Mouse (Mus musculus) megakaryocyte progenitor cell, adult 5-6 weeks (primary cell): ENCODE data around the gene Ablim1. TPM values are rescaled to one million over a fixed set of nuclear protein-coding genes. Genes with fewer than 3 reads are reported as not detected.

Source experiments
- ATAC-seq: replicated peaks from 2 replicates; pipeline ENCODE4 v1.8.0; 2016; ENCODE audit warnings: mild to moderate bottlenecking, moderate TSS enrichment, inconsistent platforms; ENCODE audit not compliant: poor library complexity
- total RNA-seq, 2 experiments: library from RNA; stranded (forward) in 1 of 2; stranded (reverse) in 1 of 2; fragments of 157-497, 149-512 nt in 1 of 2; fragments of 200-1000 nt in 1 of 2; gene quantifications; 2 replicates each; pipeline versions ENCODE4 v1.2.3 to v1.2.4; 2015 to 2017

Ablim1 gene
- total RNA-seq, 2 experiments from 2014 or later: 6.7 to 7.0 TPM

DNA sequence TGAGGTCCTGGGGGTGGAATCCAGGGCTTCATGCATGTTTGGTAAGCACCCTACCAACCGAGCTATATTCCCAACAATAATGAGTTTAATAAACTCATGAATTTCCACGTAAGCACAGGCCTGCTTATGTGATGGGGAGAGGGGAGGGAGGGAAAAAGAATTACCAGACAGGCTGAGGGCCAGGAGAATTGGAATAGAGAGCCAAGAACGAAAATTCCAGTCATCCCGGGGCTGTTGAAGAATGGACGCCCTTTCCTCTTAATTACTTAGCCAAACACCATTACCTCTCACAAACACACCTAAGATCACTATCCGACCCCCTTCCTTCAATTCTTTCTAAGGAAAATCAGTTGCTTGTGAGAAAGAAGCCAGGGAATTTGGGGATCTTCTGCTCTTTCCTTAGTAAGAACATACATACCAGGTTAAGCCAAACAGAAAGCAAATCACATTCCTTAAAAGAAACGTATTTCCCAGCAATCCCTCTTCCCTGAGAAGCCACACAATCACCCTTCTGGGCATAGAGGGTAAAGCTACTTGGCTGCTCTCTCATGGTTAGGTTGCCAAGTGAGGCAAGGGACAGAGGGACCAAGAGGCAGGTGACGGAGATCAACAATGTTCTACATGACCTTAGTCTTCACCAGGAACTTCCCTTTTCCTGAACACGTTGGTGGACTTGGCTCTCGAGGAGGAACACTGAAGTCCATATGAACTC, 48.2 kb downstream of the Ablim1 start:
- ATAC-seq: no peak

DNA sequence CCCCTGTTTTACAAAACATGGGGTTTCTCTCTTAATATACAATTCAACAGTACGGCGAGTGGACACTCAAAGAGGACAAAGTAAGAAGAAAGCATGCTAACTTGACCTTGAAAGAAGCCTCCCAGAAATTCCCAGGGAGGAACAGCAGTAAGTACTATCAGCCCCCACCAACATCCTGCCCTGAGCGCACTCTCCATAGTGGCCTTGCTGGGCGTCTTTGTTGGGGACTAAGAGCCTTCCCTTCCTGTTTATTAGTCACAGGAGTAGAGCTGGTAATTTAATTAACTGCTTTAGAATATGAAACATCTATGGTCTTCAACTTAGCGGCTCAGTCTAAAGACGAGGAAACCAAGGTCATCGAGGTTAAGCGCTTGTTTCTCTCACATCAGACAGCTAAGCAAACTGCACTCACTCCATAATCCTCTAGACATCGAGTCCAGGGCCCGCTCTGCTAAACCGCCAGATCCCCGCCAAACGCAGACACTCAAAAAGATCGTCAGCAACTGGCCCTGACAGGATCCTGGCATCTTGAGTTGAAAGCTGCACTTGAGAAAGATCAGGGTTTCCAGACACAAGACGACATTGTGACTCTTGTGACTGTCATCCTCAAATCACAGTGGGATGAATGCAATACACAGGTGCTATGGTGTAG, 50.3 kb downstream of the Ablim1 start:
- ATAC-seq: no peak

DNA sequence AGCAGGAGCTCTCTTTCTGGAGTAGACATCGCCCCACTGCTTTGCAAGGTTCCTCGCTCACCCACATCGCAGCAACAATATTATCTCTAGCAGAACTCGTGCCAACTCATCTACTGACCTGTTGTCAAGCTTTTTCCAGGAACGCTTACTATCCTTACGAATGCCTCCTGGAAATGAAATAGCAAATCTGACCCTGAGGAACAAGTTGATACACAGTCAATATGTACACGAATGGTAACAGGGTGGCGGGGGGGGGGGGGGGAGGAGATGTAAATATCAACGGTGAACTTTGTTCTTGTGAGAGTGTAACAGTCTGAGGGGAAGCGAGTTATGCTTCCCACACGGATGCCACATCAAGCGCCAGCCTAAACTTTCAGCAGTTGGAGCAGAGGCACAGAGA, 56.9 kb downstream of the Ablim1 start:
- ATAC-seq: no peak

DNA sequence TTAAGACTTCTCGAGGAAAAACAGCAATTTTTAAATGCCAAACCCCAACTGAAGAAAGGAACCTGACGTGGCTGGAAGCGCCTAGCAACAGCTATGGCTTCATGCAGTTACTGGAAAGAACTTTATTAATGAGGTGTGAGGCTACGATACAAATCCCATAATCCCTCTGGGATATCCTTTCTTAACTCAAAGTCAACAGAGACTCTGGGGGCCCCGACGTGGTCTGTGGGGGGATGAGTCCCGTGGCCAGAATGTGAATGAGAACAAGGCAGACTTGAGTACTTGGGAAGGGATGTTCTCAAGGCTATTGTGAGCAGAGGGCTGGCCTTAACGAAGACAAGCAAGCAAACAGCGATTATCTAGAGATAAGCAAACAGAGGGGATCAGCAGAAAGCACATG, 58.1 kb downstream of the Ablim1 start:
- ATAC-seq: no peak

GRCm38 (mm10) chr19:57255157-57255556, 59.6 kb downstream of the Ablim1 start:
- peak; percentile 37; the same call in 1 of the 2 replicates for ATAC-seq

DNA sequence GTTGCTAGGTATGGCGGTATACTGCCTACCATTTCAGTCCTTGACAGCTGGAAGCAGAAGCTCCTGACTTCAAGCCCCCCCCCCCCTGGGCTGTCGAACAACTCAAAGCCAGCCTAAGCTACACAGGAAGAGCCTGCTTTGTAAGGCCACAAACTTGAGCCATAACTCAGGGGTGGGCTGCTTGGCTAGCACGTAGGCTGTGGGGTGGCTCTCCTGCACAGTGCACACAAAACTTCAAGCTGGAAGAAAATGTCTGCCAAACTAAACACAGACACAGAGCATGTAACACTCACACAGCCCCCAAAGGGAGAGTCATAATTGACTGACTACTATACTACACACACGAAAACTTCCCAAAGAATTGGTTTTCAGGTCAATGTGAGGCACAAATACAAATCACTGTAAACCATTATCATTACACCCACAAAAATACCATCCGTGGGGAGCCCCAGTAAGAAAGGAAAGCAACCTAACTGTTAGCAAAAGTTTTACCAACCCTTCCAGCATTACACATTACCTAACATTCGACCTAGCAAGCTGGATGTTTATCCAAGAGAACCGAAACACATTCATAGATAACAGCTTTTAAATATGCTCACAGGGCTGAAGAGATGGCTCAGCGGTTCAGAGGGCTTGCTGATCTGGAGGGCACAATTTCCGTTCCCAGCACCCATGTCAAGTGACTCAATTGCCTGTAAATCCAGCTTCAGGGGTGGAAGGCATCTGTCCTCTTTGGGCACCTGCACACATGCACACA, 61.8 kb downstream of the Ablim1 start:
- ATAC-seq: no peak

- no peak for ATAC-seq
Measured at GRCm38 (mm10) chr19:57248781-57249180, 65.9 kb downstream of the Ablim1 start.

DNA sequence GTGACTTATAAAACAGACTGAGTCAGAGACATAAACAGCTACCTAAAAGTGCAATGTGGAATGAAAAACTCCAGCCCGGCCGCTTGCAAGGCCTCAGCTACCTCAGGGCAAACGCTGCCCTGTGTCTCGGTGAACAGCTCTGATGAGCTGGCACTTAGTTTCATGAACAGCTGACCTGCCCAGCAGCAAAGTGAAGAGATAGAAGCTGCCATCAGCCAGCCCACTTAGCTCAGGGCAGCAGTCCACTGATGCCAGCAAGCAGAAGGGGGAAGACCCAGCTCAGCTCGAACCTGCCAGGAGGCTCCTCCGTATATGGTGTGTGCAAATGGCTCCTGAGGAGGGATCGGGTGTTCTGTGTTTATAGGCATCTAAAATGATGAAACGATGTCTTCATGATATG, 67.5 kb downstream of the Ablim1 start:
- ATAC-seq: no peak

GRCm38 (mm10) chr19:57244281-57244680, 70.4 kb downstream of the Ablim1 start:
- ATAC-seq: no peak

GRCm38 (mm10) chr19:57243606-57244005, 71.1 kb downstream of the Ablim1 start:
- ATAC-seq: peak; percentile 53

DNA sequence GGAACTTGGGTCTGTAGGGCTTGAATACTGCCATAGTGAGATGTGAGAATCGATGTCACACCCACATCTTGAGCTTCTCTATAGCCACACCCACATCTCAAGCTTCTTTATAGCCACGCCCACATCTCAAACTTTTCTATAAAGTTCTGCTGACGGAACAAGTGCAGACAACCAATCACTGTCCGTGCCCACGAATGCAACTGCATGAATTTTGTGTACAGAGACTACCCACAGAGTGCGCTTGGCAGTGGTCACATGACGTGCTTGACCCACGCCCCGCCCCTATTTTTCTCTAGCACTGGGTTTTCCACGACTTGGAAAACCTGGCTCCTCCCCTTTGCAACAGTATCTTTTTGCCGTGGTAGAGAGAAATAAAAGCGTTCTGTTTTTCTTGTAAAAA, 71.5 kb downstream of the Ablim1 start:
- peak; percentile 93 for ATAC-seq

DNA sequence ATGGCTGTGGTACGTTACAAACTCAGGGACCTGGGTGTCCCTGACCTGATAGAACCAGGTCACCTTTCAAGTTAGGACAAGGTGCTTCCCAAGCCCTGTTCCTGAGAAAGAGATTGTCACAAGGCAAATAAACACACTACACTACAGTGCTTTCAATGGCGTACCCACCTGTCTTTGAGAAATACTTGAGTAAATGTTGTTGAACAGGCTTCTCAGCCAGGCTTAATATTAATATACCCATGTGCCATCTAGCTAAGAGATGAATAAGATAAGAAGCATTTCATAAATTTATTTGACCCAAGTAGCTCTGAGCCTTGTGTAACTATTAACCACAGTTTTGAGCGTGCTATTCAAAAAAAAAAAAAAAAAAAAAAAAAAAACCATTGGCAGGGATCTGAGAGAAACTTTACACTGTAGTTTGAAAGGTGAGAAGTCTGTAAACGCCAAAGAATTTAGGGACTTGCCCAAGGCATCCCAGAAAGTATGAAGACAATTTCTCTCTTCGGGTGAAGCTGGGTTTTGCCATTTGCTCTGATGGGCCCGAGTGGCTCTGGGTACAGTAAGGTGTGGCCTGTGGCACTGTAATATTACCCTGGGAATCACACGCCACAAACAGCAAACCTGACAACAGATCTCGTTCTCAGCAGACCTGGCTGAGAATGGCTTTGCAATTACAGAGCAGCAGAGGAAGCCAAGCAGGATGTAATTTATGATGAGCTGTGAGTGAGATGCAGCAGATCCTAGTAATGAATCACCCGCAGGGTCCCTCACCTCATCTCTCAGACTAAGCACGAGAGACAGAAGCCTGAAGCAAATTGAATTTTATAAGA, 73.1 kb downstream of the Ablim1 start:
- ATAC-seq: no peak

DNA sequence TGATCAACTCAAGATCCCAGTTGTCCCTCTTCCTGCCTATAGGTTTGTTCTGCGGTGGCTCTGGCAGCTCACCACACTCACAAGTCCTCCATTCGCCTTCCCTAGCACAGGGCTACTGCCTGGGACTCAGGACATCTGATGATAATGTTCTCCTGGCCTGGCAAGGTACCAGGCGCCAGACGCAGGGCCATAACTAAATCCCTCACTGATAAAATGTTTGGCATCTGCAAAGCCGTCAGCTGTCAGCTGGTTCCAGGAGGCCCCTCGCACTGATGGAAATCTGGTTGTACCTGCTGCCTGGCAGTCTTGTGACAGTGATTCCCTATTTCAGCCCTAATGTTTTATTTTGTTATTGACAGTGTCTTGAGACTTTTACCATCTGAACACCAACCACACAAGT, 74.5 kb downstream of the Ablim1 start:
- ATAC-seq: no peak

GRCm38 (mm10) chr19:57239176-57239784, 75.4 kb downstream of the Ablim1 start:
- no peak for ATAC-seq

- ATAC-seq: no peak
Measured at GRCm38 (mm10) chr19:57238461-57238860, 76.3 kb downstream of the Ablim1 start.

GRCm38 (mm10) chr19:57237534-57237933, 77.2 kb downstream of the Ablim1 start:
- ATAC-seq: no peak

DNA sequence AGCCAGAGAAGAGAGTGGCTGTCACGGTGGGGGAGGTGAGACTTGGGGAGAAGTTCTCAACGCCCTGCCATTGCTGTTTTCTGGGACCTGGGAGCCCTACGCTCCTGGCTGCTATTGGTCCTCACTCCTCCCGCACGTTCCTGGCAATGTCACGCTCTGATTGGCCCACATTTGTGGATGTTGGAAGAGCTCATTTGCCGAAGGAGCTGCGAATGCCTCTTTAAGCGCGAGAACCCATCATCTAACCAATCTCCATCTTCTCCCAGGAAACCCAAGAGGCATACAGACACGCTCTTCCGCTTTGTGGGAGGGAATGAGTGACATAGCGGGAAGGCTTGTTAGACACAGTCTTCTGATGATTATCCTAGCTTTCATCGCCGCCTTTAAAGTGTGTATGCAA, 78.1 kb downstream of the Ablim1 start:
- no peak for ATAC-seq

DNA sequence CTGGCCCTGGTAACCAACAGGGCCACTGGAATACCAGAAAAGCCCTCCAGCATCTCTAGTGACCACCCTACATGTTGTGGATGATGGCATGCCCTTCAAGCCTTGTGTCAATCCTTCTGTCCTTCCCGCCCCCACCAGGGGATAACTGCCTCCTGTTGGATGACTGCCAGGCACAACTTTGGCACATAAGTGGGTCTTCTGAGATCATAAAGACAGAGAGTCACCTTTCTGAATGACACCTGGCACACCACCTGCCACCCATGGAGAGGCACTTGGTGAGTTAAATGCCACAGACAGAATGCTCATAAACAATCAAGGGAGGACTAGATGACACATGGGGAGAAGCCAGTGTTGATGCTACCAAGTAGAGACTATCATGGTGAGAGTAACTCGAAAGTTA, 78.8 kb downstream of the Ablim1 start:
- ATAC-seq: no peak

- ATAC-seq: no peak
Measured at GRCm38 (mm10) chr19:57230996-57231395, 83.7 kb downstream of the Ablim1 start.

DNA sequence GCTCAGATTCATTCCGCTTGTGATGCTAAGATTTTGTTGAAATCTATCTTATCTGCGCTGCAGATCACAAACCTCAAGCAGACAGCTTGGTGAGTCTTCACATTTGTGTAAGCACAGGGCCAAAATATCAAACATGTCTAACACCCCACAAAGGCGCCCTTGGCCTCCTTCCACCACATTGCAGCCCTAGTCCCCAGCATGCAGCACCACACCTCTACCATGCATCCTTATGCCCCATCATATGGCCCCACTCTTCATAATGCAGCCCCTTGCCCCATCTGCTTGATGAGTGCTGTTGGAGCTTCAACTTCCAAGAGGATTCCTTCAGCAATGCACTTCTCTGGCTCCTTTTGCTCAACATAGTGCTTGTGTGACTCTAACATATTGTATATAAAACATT, 85.6 kb downstream of the Ablim1 start:
- no peak for ATAC-seq

DNA sequence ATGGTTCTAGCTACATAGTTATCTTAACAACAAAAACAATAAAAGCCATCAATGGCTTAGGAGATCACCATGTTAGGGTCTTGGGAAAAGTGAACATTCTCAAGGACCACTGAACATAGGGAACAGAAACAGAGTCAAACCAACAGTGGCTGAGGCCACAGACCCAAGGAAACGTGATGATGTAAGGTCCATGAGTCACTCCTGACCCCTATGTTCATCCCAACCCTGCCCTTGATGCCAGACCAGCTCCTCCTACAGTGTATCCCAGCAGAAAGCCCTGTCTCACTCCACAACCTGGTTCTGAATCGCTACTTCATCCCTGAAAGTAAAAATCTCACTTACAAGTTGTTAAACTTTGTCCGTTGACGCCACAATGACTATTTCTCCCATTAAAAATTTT, 86.1 kb downstream of the Ablim1 start:
- ATAC-seq: no peak
